Mouse (Mus musculus): Measurements from ENCODE around the gene Btg1.

The Btg1 gene

DNA sequence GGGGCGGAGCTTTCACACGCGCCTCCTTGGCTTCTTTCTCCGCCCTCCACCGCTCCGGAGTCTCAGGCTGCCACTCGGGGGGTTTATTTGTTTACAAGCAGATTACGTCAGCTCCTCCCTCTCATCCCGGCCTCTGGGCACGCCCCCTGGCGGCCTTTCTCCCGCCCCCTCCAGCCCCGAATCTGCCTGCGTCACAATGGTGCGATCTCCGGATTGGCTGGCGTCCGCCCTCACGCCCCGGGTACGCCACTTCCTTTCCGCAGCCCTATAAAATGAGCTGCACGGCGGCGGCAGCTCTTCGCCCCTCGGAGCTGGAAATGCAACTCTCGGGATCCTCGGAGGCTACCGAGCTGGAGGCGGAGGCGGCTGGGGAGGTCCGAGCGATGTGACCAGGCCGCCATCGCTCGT lies at the start of gene Btg1:
Gene Btg1, plus strand, starts transcription at position 298 of the 408 bp plus-strand sequence.
- DNase-seq (ENCODE audit: low spot score in 2 of 2), result peak; percentile 99 to 100

DNA sequence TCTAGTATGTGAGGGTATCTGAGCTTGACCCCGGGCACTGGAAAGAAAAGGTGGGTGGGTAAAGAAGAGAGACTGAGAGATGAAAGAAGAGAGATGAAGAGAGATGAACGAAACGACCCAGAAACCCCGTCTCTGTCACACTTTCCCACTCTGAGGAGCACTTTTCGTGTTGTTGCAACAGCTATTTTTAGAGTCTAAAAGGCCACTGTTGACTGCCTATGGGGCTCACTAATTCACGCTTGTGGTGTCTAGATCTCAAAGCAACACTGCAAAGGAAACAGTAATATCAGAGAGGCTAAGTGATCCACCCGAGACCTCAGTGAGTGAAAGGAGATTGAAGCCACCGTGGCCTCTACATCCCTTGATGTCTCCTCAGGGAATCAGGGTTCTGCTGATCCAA lies 47.3 kb upstream of the Btg1 start:
- DNase-seq (ENCODE audit: low spot score in 2 of 2), result no peak

GRCm38 (mm10) chr10:96571176-96571575 lies 45.6 kb upstream of the Btg1 start:
- no peak for DNase-seq (ENCODE audit: low spot score in 2 of 2)

GRCm38 (mm10) chr10:96574786-96575185 lies 42.0 kb upstream of the Btg1 start:
- no peak for DNase-seq (ENCODE audit: low spot score in 2 of 2)

- DNase-seq (ENCODE audit: low spot score in 2 of 2), result no peak
Measured at GRCm38 (mm10) chr10:96575338-96575737, 41.5 kb upstream of the Btg1 start.

- DNase-seq (ENCODE audit: low spot score in 2 of 2), result no peak
Measured at GRCm38 (mm10) chr10:96578924-96579323, 37.9 kb upstream of the Btg1 start.

DNA sequence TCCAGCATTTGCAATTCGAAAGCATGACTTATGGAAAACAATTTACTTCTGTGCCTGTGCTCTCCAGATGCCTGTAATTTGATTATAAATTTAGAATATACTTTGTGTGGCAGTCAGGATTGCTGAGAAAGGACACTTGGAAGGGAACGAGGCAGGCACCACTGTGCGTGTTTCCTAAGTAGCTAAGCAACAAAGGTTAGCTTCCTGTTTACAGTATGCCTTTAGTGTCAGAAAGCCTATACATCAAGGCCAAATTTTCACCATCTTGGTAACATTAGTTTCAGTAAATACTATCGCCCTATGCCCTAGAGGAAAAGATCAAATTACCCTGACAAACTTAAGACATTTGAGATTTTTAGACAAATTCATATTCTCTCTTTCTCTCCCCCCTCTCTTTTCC lies 37.4 kb upstream of the Btg1 start:
- no peak for DNase-seq (ENCODE audit: low spot score in 2 of 2)

GRCm38 (mm10) chr10:96580246-96580645 lies 36.6 kb upstream of the Btg1 start:
- no peak for DNase-seq (ENCODE audit: low spot score in 2 of 2)

DNA sequence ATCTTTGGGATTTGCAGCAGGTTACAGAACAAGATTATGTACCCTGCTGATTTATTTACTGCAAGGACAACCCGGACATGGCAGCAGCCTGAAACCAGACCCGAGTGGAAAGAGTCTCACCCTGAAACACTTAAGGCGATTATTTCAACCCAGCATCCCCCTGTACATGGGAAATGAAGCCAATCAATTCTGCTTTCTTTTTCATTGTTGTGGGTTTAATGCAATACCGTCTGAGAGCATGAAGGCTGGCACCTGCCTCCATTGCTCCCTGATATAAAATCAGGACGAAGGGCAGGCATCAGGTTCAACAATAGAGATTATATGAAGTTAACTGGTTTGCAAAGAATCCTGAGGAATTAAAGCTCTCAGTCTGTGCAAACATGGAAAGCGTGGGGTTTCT lies 35.6 kb upstream of the Btg1 start:
- DNase-seq (ENCODE audit: low spot score in 2 of 2), result no peak

DNA sequence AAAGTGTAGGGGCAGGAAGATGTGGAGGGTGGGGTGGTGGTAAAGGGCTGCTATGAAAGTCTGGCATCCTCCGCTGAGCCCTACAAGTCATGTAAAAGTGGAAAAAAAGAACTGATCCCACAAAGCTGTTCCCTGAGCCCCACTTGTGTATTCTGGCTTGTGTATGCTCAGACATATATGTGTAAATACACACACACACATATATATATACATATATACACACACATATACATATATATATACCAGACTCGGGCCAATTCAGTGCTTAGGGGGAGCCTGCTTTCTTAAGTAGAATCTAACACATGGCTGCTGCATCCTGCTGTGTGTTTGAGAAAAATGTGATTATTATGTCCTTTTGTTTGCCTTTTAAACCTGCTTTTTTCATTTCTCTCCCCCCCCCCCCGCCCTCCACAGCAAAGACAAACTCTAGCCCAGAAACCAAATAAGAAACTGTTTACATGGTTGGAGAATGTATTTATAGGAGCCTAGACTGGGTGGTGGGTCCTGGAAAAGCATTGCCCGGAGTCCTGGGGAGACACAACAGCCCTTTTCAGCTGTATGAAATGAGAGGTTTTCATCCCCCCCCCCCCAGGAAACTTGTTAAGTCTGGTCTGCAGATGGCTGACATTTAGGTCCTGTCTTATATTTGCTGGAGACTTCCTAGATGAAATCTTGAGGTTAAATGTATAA lies 30.5 kb upstream of the Btg1 start:
- DNase-seq (ENCODE audit: low spot score in 2 of 2), result no peak

GRCm38 (mm10) chr10:96586881-96587217 lies 30.0 kb upstream of the Btg1 start:
- no peak for DNase-seq (ENCODE audit: low spot score in 2 of 2)

DNA sequence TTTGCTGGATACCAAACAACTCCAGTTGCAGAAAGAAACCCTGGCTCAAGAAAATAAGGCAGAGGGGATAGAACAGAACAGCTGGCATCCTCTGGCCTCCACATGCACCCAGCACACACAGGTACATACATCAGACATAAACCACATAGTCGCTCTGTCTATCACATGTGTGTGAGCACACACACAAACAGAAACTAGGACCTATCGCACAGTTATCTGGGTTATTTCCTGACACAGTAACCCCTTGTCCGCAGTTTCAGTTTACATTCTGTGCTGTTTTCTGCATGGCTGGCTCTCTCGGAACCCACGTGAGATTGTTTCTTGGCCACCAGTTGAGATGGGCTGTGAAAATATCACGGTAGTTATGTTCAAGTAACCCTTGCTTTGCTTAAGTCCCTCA lies 28.6 kb upstream of the Btg1 start:
- DNase-seq (ENCODE audit: low spot score in 2 of 2), result no peak

DNA sequence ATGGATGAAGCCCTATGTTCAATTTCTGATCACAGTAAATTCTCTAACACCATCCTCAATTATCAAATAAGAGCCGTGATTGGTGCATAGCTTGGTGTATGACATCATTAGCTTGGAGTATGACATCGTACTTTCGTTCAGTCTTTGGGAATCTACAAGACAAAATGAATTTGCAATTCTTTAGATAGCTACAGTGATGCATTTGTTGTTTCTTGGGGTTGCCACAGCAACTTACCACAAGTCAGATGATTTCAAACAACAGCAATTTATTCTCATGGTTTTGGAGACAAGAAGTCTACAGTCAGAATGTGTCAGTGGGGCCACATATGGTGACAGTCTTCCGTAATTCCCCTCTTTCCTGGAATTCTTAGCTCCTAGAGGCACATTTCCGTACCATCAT lies 27.0 kb upstream of the Btg1 start:
- DNase-seq (ENCODE audit: low spot score in 2 of 2), result no peak

GRCm38 (mm10) chr10:96592089-96592488 lies 24.7 kb upstream of the Btg1 start:
- DNase-seq (ENCODE audit: low spot score in 2 of 2), result no peak

DNA sequence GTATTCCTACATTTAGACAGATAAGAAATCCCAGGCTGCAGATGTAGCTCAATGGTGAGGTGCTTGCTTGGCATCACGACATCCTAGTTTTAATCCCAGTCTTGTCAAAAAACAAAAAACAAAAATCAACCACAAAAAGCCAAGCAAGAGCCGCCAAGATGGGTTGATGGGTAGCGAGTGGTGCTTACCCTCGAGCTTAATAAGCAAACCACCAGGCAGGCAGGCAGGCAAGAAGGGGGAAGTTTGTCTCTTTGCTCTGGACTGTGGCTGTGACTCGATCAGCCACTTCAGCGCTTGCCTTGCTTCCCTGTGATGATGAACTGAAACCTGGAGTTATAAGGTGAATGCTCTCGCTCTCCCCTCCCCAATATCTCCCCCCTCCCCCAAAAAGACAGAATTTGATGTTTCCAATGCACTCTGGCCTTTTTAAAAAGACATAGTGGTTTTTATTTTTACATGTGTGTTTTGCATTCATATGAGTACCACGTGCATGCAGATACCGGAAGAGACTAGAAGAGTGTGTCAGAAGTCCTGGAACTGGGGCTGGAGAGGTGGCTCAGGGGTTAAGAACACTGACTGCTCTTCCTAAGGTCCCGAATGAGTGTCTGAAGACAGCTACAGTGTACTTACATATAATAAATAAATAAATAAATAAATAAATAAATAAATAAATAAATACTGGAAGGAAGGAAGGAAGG lies 21.2 kb upstream of the Btg1 start:
- no peak for DNase-seq (ENCODE audit: low spot score in 2 of 2)

DNA sequence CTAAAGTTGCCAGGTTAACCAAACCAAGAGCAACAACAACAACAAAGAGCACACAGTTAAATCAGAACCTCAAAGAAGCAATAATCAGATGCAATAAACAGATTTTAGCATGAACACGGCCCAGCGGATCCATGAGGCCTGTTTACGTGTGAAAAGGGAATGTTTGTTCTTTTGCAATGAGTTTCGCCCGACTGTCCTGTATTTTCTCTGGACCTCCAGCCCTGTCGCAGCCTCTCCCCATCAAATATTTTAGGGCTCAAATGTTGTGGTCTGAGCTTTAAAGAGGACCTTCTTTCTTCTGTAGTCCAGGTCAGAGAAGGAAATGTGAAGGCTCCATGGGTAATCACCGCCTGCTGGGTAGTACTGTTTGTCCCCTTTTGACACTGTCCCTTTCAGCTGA lies 20.4 kb upstream of the Btg1 start:
- DNase-seq (ENCODE audit: low spot score in 2 of 2), result no peak

DNA sequence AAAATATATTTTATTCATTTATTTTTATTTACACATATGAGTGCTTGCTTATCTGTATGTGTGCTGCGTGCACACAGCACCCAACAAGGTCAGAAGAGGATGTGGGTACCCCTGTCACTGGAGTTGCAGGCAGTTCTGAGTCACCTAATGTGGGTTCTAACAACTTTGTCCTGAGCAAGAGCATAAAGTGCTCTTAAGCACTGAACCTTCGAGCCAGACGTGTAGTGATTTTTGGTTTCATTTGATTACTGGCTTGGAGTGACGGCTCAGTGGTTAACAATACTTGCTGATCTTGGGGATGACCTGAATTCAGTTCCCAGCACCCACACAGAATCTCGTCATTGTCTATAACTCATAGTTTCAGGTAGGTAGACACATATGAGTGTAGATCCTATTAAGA lies 17.2 kb upstream of the Btg1 start:
- DNase-seq (ENCODE audit: low spot score in 2 of 2), result no peak

DNA sequence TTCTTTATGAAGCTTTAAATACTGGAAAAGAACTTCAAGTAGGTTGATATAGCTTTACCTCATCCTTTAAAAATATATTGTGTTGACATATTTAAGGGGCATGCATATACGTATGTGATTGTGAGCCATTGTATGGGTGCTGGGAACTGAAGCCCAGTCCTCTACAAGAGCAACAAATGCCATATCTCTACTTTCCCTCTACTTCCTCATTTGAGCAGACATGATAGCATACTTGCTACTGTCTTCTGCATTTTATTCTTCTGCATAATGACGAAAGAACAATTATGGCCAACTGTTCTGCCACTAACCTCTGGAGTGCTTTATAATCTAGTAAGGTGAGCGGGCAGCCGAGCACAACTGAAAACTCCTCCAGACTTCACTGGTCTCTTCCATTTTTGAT lies 15.1 kb upstream of the Btg1 start:
- no peak for DNase-seq (ENCODE audit: low spot score in 2 of 2)

- no peak for DNase-seq (ENCODE audit: low spot score in 2 of 2)
Measured at GRCm38 (mm10) chr10:96602339-96602738, 14.5 kb upstream of the Btg1 start.

GRCm38 (mm10) chr10:96605168-96605567 lies 11.6 kb upstream of the Btg1 start:
- DNase-seq (ENCODE audit: low spot score in 2 of 2), result no peak

GRCm38 (mm10) chr10:96605856-96606255 lies 10.9 kb upstream of the Btg1 start:
- DNase-seq (ENCODE audit: low spot score in 2 of 2), result no peak

DNA sequence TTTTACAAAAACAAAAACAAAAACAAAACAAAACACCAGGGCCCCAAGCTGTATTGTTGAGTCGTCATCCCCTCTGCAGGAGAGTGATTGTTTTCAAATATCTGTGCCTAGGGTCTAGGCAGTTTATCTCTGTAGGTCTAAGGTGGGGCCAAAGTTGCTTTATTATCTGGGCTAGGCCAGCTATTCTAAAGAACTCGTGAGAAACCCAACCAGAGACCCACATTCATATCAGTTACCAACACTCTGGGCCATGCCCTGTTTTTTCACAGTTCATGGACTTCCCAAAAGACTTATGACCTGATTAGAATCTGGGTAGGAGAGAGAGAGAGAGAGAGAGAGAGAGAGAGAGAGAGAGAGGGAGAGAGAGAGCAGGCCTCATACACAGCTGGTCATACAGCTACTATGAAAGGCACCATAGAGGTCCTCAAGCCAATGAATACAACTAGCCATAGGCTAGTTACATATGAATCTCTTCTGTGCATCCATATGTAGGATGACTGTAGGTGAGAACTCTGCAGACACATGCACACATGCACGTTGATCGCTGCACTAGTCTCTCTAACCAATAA lies 9.1 kb upstream of the Btg1 start:
- DNase-seq (ENCODE audit: low spot score in 2 of 2), result no peak
